Mouse (Mus musculus): Measurements from ENCODE around the gene Swi5. TPM values are rescaled to one million over a fixed set of nuclear protein-coding genes. Genes with fewer than 3 reads are reported as not detected.

Gene Swi5
- total RNA-seq, 1 experiment, result 280 TPM

DNA sequence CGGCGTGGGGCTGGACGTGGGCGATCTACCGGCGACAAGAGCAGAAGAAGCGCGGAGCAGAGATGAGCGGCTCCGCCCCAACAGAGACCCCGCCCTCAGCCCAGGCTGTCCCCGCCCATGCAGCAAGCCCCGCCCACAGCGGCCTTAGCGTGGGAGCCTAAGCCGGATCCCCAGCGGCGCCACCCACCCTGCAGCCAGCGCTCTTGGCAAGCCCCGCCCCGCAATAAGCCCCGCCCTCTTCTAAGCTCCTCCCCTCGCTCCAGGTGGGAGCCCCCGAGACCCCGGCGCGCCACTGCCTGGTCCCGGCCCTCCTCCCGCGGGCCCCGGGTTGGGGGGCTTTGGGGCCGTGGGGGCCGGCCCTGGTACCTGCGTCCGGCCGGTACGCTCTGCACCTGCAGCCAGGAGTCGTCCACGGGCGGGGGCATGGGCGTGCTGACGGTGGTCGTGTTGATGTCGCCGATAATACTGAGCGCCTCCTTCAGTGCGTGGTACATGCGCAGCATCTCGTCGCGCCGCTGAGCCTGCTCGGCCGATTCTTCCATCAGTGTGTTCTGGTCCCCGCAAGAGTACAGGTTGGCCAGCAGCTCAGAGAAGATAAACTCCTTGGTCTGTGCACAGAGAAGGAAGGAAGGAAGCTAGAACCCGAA, 24.6 kb upstream of the Swi5 start:
- H3K9ac ChIP-seq (ENCODE audit: insufficient read depth, low read depth, low read length, poor library complexity, severe bottlenecking), result peak overlapping the region; percentile 67
- H3K27ac ChIP-seq (ENCODE audit: insufficient read depth, low read depth, low read length, poor library complexity, severe bottlenecking), result no peak overlapping the region
- DNase-seq (ENCODE audit: low read depth, low spot score), result peak; percentile 89
- H3K9me3 ChIP-seq (ENCODE audit: control insufficient read depth, insufficient read depth, low read depth, low read length), result no peaks in the 10 kb centered on the region
- in situ Hi-C loops (cut with MboI; ENCODE audit: low sequenced_read_pairs in 2 of 2, unreplicated experiment in 2 of 2), result no loop called here
- peak overlapping the region; percentile 81 to 86 for H3K4me3 ChIP-seq (ENCODE audit: insufficient read depth in 1 of 2, low read depth in 1 of 2, low read length in 2 of 2, poor library complexity in 1 of 2, severe bottlenecking in 1 of 2)
- TF ChIP-seq ZNF384 (IDR thresholded peaks at IDR 0.05; ENCODE audit: low read depth, low read length) (no peak), ZC3H11A (IDR thresholded peaks at IDR 0.05; ENCODE audit: borderline replicate concordance, low read depth, low read length) (no peak), HCFC1 (IDR thresholded peaks at IDR 0.05; ENCODE audit: borderline replicate concordance, insufficient read depth, low read length) (peak; percentile 33; the same call in 1 of the 2 replicates)
- H3K36me3 ChIP-seq (ENCODE audit: control insufficient read depth, insufficient read depth, low read length, poor library complexity, severe bottlenecking), result peaks cover 12% of the 10 kb centered on the region; the same call in 1 of the 2 replicates
- H3K4me1 ChIP-seq (ENCODE audit: control insufficient read depth in 2 of 2, insufficient read depth in 2 of 2, low read length in 2 of 2, poor library complexity in 1 of 2), result peaks cover 0 to 16% of the 10 kb centered on the region in 2 experiments; a peak in 2 of 4 replicates

DNA sequence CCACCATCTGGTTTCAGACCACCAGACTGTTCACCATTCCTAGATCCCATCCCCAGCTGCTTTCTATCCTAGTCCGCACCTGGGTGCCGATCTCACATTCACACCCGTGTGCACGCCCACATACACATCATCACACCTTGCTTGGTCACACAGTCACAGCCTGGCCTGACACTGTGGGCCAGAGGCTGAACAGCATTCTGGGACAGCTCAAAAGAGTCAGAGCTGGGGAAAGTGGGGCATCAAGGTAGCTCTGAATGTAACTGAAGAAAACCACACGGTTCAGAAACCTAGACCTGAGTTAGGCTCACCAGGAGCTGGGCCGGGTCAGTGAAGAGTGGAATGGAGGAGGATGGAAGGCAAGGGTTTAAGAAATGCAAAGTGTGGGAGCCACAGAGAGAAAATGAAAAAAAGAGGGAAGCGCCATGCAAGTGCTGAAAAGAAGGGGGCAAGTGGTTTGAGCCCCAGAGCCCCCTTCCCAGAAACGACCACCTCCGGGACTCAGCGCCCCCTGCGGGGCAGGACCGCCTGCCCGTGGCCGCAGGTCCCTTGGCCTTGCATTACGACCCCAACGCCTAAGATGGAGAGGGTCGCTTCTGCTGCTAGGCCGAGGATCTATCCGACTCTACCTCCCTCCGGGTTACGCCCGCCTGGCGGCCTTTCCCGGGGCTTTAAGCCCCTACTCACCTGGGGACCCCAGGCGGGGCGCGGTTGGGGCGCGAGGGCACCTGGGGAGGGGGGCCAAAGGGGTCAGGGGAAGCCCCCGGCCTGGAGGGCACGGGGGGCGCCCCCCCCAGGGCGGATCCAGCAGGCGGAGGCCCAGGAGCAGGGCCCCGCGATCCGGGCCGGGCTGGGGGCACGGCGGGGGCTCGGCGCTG, 23.8 kb upstream of the Swi5 start:
- H3K36me3 ChIP-seq (ENCODE audit: control insufficient read depth, insufficient read depth, low read length, poor library complexity, severe bottlenecking), result peaks cover 15% of the 10 kb centered on the region; the same call in 1 of the 2 replicates
- no peak for TF ChIP-seq ZC3H11A (IDR thresholded peaks at IDR 0.05; ENCODE audit: borderline replicate concordance, low read depth, low read length)
- TF ChIP-seq HCFC1 (IDR thresholded peaks at IDR 0.05; ENCODE audit: borderline replicate concordance, insufficient read depth, low read length), result no peak
- TF ChIP-seq CHD2 (IDR thresholded peaks at IDR 0.05; ENCODE audit: low read depth, low read length), result no peak
- no peak for TF ChIP-seq ZNF384 (IDR thresholded peaks at IDR 0.05; ENCODE audit: low read depth, low read length)
- TF ChIP-seq MAFK (IDR thresholded peaks at IDR 0.05; ENCODE audit: insufficient read depth, low read depth, low read length), result no peak
- in situ Hi-C loops (cut with MboI; ENCODE audit: low sequenced_read_pairs in 2 of 2, unreplicated experiment in 2 of 2), result no loop called here
- peaks cover 0 to 10% of the 10 kb centered on the region in 2 experiments; a peak in 2 of 4 replicates for H3K4me1 ChIP-seq (ENCODE audit: control insufficient read depth in 2 of 2, insufficient read depth in 2 of 2, low read length in 2 of 2, poor library complexity in 1 of 2)
- no peak for DNase-seq (ENCODE audit: low read depth, low spot score)
- H3K27ac ChIP-seq (ENCODE audit: insufficient read depth, low read depth, low read length, poor library complexity, severe bottlenecking), result no peak overlapping the region
- H3K4me3 ChIP-seq (ENCODE audit: insufficient read depth in 1 of 2, low read depth in 1 of 2, low read length in 2 of 2, poor library complexity in 1 of 2, severe bottlenecking in 1 of 2), result peak overlapping the region; percentile 74 to 81
- H3K9me3 ChIP-seq (ENCODE audit: control insufficient read depth, insufficient read depth, low read depth, low read length), result no peaks in the 10 kb centered on the region
- H3K9ac ChIP-seq (ENCODE audit: insufficient read depth, low read depth, low read length, poor library complexity, severe bottlenecking), result peak overlapping the region; percentile 66

DNA sequence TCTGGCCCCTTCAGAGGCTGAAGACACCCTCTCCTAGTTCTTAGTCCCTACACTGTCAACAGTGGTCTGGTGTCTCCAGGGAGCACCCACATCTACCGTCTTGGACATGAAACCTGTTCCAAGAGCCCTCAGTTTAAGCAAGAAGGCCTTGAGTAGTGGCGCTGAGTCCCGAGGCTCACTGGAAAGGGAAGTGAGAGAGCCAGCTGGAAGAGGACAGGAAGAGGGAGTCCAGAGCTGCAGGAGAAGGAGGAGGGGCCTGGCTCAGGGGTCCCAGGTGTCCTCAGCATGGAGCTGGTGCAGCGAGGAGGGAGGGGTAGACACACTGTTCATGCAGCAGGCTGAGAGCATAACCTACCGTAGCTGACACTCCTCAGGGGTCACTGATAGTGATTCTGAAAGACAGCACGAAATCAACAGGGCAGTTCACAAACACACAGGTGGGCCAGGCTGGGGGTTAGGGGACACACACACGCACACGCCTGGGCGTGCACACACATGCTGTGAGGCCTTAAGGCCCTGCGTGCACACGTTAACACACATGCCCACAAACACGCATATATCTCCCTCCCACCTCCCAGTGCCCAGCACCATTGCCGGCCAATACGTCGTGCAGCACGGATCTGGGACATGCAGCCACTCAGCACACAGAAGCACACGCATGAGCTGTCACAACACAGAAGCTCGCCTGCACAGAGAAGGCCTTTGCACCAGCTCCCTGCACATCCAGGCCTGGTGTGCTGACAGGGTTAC, 22.4 kb upstream of the Swi5 start:
- H3K9me3 ChIP-seq (ENCODE audit: control insufficient read depth, insufficient read depth, low read depth, low read length), result no peaks in the 10 kb centered on the region
- no peak for DNase-seq (ENCODE audit: low read depth, low spot score)
- in situ Hi-C loops (cut with MboI; ENCODE audit: low sequenced_read_pairs in 2 of 2, unreplicated experiment in 2 of 2), result no loop called here
- peaks cover 0 to 6% of the 10 kb centered on the region in 2 experiments; a peak in 2 of 4 replicates for H3K4me1 ChIP-seq (ENCODE audit: control insufficient read depth in 2 of 2, insufficient read depth in 2 of 2, low read length in 2 of 2, poor library complexity in 1 of 2)
- H3K9ac ChIP-seq (ENCODE audit: insufficient read depth, low read depth, low read length, poor library complexity, severe bottlenecking), result no peak overlapping the region
- TF ChIP-seq ZC3H11A (IDR thresholded peaks at IDR 0.05; ENCODE audit: borderline replicate concordance, low read depth, low read length) (no peak), ZNF384 (IDR thresholded peaks at IDR 0.05; ENCODE audit: low read depth, low read length) (no peak), CHD2 (IDR thresholded peaks at IDR 0.05; ENCODE audit: low read depth, low read length) (no peak), HCFC1 (IDR thresholded peaks at IDR 0.05; ENCODE audit: borderline replicate concordance, insufficient read depth, low read length) (no peak), MAFK (IDR thresholded peaks at IDR 0.05; ENCODE audit: insufficient read depth, low read depth, low read length) (no peak)
- H3K27ac ChIP-seq (ENCODE audit: insufficient read depth, low read depth, low read length, poor library complexity, severe bottlenecking), result no peak overlapping the region
- peaks cover 26% of the 10 kb centered on the region for H3K36me3 ChIP-seq (ENCODE audit: control insufficient read depth, insufficient read depth, low read length, poor library complexity, severe bottlenecking)
- H3K4me3 ChIP-seq (ENCODE audit: insufficient read depth in 1 of 2, low read depth in 1 of 2, low read length in 2 of 2, poor library complexity in 1 of 2, severe bottlenecking in 1 of 2), result no peak overlapping the region

DNA sequence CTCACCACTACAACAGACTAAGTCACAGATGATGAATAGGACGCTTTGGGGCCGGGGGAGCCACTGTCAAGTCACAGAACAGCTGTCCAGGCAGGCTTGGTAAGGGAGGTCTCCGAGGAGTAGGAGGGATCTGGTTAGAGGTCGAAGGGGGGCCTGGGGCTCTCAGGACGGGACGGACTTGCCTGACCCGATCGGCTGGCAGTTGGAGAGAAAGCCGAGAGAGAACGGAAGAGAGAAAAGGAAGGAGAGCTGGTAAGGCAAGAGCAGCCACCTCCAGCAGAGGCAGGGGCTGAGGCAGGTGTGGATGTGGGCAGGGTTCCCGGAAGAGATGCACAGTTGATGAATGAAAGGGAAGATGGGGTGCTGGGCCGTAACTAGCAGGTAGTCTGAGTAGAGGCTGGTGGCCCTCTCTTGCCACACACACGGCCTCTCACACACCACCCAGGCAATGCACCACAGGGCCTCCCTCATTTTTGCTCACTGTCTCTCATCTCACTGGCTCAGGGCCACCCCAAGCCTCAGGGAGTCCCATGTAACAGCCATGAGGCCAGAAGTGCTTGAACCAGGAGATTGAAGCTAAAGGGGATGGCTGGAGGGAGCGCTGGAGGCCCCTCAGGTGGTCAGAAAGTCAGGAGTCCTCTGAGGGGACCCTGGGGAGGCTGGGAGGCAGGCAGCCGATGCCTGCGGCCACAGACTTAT, 21.1 kb upstream of the Swi5 start:
- no peak overlapping the region for H3K27ac ChIP-seq (ENCODE audit: insufficient read depth, low read depth, low read length, poor library complexity, severe bottlenecking)
- no peak for DNase-seq (ENCODE audit: low read depth, low spot score)
- peaks cover 34% of the 10 kb centered on the region for H3K36me3 ChIP-seq (ENCODE audit: control insufficient read depth, insufficient read depth, low read length, poor library complexity, severe bottlenecking)

More for the DNA sequence above, 21.1 kb upstream of the Swi5 start:
- H3K4me1 ChIP-seq (ENCODE audit: control insufficient read depth in 2 of 2, insufficient read depth in 2 of 2, low read length in 2 of 2, poor library complexity in 1 of 2), result peaks cover 0 to 8% of the 10 kb centered on the region in 2 experiments; a peak in 2 of 4 replicates
- in situ Hi-C loops (cut with MboI; ENCODE audit: low sequenced_read_pairs in 2 of 2, unreplicated experiment in 2 of 2), result no loop called here
- no peaks in the 10 kb centered on the region for H3K9me3 ChIP-seq (ENCODE audit: control insufficient read depth, insufficient read depth, low read depth, low read length)
- H3K4me3 ChIP-seq (ENCODE audit: insufficient read depth in 1 of 2, low read depth in 1 of 2, low read length in 2 of 2, poor library complexity in 1 of 2, severe bottlenecking in 1 of 2), result no peak overlapping the region
- TF ChIP-seq MAFK (IDR thresholded peaks at IDR 0.05; ENCODE audit: insufficient read depth, low read depth, low read length) (no peak), HCFC1 (IDR thresholded peaks at IDR 0.05; ENCODE audit: borderline replicate concordance, insufficient read depth, low read length) (no peak), CHD2 (IDR thresholded peaks at IDR 0.05; ENCODE audit: low read depth, low read length) (no peak), ZNF384 (IDR thresholded peaks at IDR 0.05; ENCODE audit: low read depth, low read length) (no peak), ZC3H11A (IDR thresholded peaks at IDR 0.05; ENCODE audit: borderline replicate concordance, low read depth, low read length) (no peak)
- H3K9ac ChIP-seq (ENCODE audit: insufficient read depth, low read depth, low read length, poor library complexity, severe bottlenecking), result no peak overlapping the region

All from ES-E14 (cell line).